ENCODE assay signal across 8 mouse cellular contexts in genomic region chr9:108577934-108578544, GRCm38 (mm10). TPM values are rescaled to one million over a fixed set of nuclear protein-coding genes. Genes with fewer than 3 reads are reported as not detected.
A peak's percentile ranks its signal among the peaks of the same experiment; 100 is the strongest.
DNase-seq lines count a peak whose midpoint lies in the region; ATAC-seq and TF ChIP-seq lines count a peak whose summit lies in the region.

No protein-coding gene starts in this region.

- no peaks in the 10 kb centered on the region for H3K27me3 ChIP-seq in limb, embryonic 15.5 days
- no peaks in the 10 kb centered on the region for H3K27me3 ChIP-seq in midbrain, embryonic 16.5 days (ENCODE audit: control insufficient read depth, insufficient read depth, low read depth, low read length)

- H3K9me3 ChIP-seq in limb, embryonic 15.5 days: no peaks in the 10 kb centered on the region
- H3K9me3 ChIP-seq in midbrain, embryonic 16.5 days (replicated peaks; ENCODE audit: control insufficient read depth, low read length, poor library complexity, severe bottlenecking): no peaks in the 10 kb centered on the region

- no peak for TF ChIP-seq CTCF in embryonic fibroblast, embryonic 13.5 days (IDR thresholded peaks at IDR 0.05; ENCODE audit: borderline replicate concordance, insufficient read depth, low read length)

- ATAC-seq in limb, embryonic 15.5 days (ENCODE audit: insufficient number of reproducible peaks, low FRiP score, low TSS enrichment, low read depth): no peak
- ATAC-seq in midbrain, embryonic 16.5 days: no peak; the same call in 1 of the 2 replicates

- no peak overlapping the region for H3K27ac ChIP-seq in embryonic fibroblast, embryonic 13.5 days (ENCODE audit: insufficient read depth, low read length)
- H3K27ac ChIP-seq in limb, embryonic 15.5 days: peak overlapping the region; percentile 93
- peak overlapping the region; percentile 97 for H3K27ac ChIP-seq in midbrain, embryonic 16.5 days (ENCODE audit: low read length)

- intact Hi-C loops in heart, postnatal 10 days (cut with DNase I): loop anchor here (5.0 kb wide), 1 partner anchor 69 kb away; the partner anchor contains the start of gene Arih2

- H3K36me3 ChIP-seq in limb, embryonic 15.5 days: peaks cover 39% of the 10 kb centered on the region
- H3K36me3 ChIP-seq in midbrain, embryonic 16.5 days (ENCODE audit: control insufficient read depth, insufficient read depth, low read length): peaks cover 17% of the 10 kb centered on the region

- H3K4me1 ChIP-seq in embryonic fibroblast, embryonic 13.5 days (ENCODE audit: control insufficient read depth, insufficient read depth, low read length): 0 out of 2 replicates have a peak, but pooled peaks cover 5% of the 10 kb centered on the region
- H3K4me1 ChIP-seq in limb, embryonic 15.5 days: peaks cover 48% of the 10 kb centered on the region
- H3K4me1 ChIP-seq in midbrain, embryonic 16.5 days (ENCODE audit: control insufficient read depth, insufficient read depth, low read length): peaks cover 50% of the 10 kb centered on the region

- peak; percentile 56 to 71 for DNase-seq in layer of hippocampus, postnatal 10 days (ENCODE audit: low spot score in 2 of 2)
- DNase-seq in layer of hippocampus, adult 11-12 months (ENCODE audit: low spot score): no peak
- peak; percentile 76 for DNase-seq in adrenal gland, postnatal 10 days
- peak; percentile 72 to 82 for DNase-seq in heart, postnatal 10 days
- DNase-seq in right cerebral cortex, postnatal 14 days: no peak

- peak overlapping the region; percentile 69 for H3K4me2 ChIP-seq in limb, embryonic 15.5 days
- H3K4me2 ChIP-seq in midbrain, embryonic 16.5 days (ENCODE audit: low read length): peak overlapping the region; percentile 87

- peak overlapping the region; percentile 80 for H3K4me3 ChIP-seq in embryonic fibroblast, embryonic 13.5 days (ENCODE audit: insufficient read depth, low read length)
- peak overlapping the region; percentile 73 for H3K4me3 ChIP-seq in limb, embryonic 15.5 days
- H3K4me3 ChIP-seq in midbrain, embryonic 16.5 days (ENCODE audit: low read depth, low read length): peak overlapping the region; percentile 84

- peak overlapping the region; percentile 74 for H3K9ac ChIP-seq in limb, embryonic 15.5 days
- H3K9ac ChIP-seq in midbrain, embryonic 16.5 days (ENCODE audit: low read depth, low read length): peak overlapping the region; percentile 98

- TF ChIP-seq POLR2A in embryonic fibroblast, embryonic 13.5 days (IDR thresholded peaks at IDR 0.05; ENCODE audit: low read depth, low read length): no peak

- under 1% methylated on average over 24 of the region's 24 CpGs for WGBS in limb, embryonic 15.5 days
- under 1% methylated on average over 24 of the region's 24 CpGs for WGBS in midbrain, embryonic 16.5 days

RNA-seq across cellular contexts. Expression of gene Wdr6, which starts 0.5 kb away (rescaled TPM):
- total RNA-seq in layer of hippocampus, postnatal 10 days (2021): 100 to 1,000 TPM; 239 to 247 TPM
- total RNA-seq in adrenal gland, postnatal 10 days (2021): 100 to 1,000 TPM in 1 of 2 experiments, 10 to 100 TPM in 1; 93.8 to 126 TPM
- polyA plus RNA-seq in embryonic fibroblast, embryonic 13.5 days (2011; ENCODE audit: insufficient read length, low read depth, missing spikeins): 40.4 and 42.8 TPM in 2 replicates
- 10 to 100 TPM; 30.2 to 36.4 TPM for total RNA-seq in heart, postnatal 10 days (2021)
- polyA plus RNA-seq in limb, embryonic 15.5 days (2015; fragmentation: Nextera tagmentation; extraction: Ambion mirVana): 89.6 and 95.0 TPM in 2 replicates
- 420 and 427 TPM in 2 replicates for polyA plus RNA-seq in midbrain, embryonic 16.5 days (2015; fragmentation: Nextera tagmentation; extraction: Ambion mirVana)

RNA-seq across cellular contexts. Expression of gene Dalrd3, which starts 8.4 kb away (rescaled TPM):
- 10 to 100 TPM; 74.3 to 83.8 TPM for total RNA-seq in layer of hippocampus, postnatal 10 days (2021)
- total RNA-seq in adrenal gland, postnatal 10 days (2021): 10 to 100 TPM; 42.3 to 51.9 TPM
- polyA plus RNA-seq in embryonic fibroblast, embryonic 13.5 days (2011; ENCODE audit: insufficient read length, low read depth, missing spikeins): 29.2 and 38.2 TPM in 2 replicates
- total RNA-seq in heart, postnatal 10 days (2021): 10 to 100 TPM; 21.0 TPM
- polyA plus RNA-seq in limb, embryonic 15.5 days (2015; fragmentation: Nextera tagmentation; extraction: Ambion mirVana): 109 and 122 TPM in 2 replicates
- polyA plus RNA-seq in midbrain, embryonic 16.5 days (2015; fragmentation: Nextera tagmentation; extraction: Ambion mirVana): 350 and 361 TPM in 2 replicates

RNA-seq across cellular contexts. Expression of gene Ndufaf3, which starts 10.8 kb away (rescaled TPM):
- 10 to 100 TPM; 59.6 to 63.4 TPM for total RNA-seq in layer of hippocampus, postnatal 10 days (2021)
- 10 to 100 TPM; 64.1 to 68.2 TPM for total RNA-seq in adrenal gland, postnatal 10 days (2021)
- 19.5 and 25.5 TPM in 2 replicates for polyA plus RNA-seq in embryonic fibroblast, embryonic 13.5 days (2011; ENCODE audit: insufficient read length, low read depth, missing spikeins)
- 10 to 100 TPM; 54.5 to 58.6 TPM for total RNA-seq in heart, postnatal 10 days (2021)
- 33.6 and 40.4 TPM in 2 replicates for polyA plus RNA-seq in limb, embryonic 15.5 days (2015; fragmentation: Nextera tagmentation; extraction: Ambion mirVana)
- polyA plus RNA-seq in midbrain, embryonic 16.5 days (2015; fragmentation: Nextera tagmentation; extraction: Ambion mirVana): 77.2 and 79.4 TPM in 2 replicates

RNA-seq across cellular contexts. Expression of gene Impdh2, which starts 18.0 kb away (rescaled TPM):
- total RNA-seq in layer of hippocampus, postnatal 10 days (2021): 10 to 100 TPM; 78.2 to 83.9 TPM
- total RNA-seq in adrenal gland, postnatal 10 days (2021): 10 to 100 TPM; 80.6 to 83.7 TPM
- 176 and 180 TPM in 2 replicates for polyA plus RNA-seq in embryonic fibroblast, embryonic 13.5 days (2011; ENCODE audit: insufficient read length, low read depth, missing spikeins)
- 10 to 100 TPM; 62.3 to 70.0 TPM for total RNA-seq in heart, postnatal 10 days (2021)
- 151 and 157 TPM in 2 replicates for polyA plus RNA-seq in limb, embryonic 15.5 days (2015; fragmentation: Nextera tagmentation; extraction: Ambion mirVana)
- polyA plus RNA-seq in midbrain, embryonic 16.5 days (2015; fragmentation: Nextera tagmentation; extraction: Ambion mirVana): 92.7 and 93.9 TPM in 2 replicates

RNA-seq across cellular contexts. Expression of gene P4htm, which starts 19.4 kb away (rescaled TPM):
- total RNA-seq in layer of hippocampus, postnatal 10 days (2021): 10 to 100 TPM; 48.7 to 49.0 TPM
- 1 to 10 TPM; 6.1 to 9.6 TPM for total RNA-seq in adrenal gland, postnatal 10 days (2021)
- 3.4 and 4.8 TPM in 2 replicates for polyA plus RNA-seq in embryonic fibroblast, embryonic 13.5 days (2011; ENCODE audit: insufficient read length, low read depth, missing spikeins)
- total RNA-seq in heart, postnatal 10 days (2021): 10 to 100 TPM; 12.7 to 15.1 TPM
- polyA plus RNA-seq in limb, embryonic 15.5 days (2015; fragmentation: Nextera tagmentation; extraction: Ambion mirVana): 8.8 and 10.8 TPM in 2 replicates
- 39.2 and 43.1 TPM in 2 replicates for polyA plus RNA-seq in midbrain, embryonic 16.5 days (2015; fragmentation: Nextera tagmentation; extraction: Ambion mirVana)

Comparison
In these comparisons a context has a peak if more than half of its experiments do, and no peak if none do; other contexts are left out.
1. DNase-seq: peak in layer of hippocampus, postnatal 10 days (2 of 2), adrenal gland, postnatal 10 days (single experiment) and heart, postnatal 10 days (2 of 2); none in layer of hippocampus, adult 11-12 months (single experiment) and right cerebral cortex, postnatal 14 days (single experiment).
2. Peak in every context shown above with its lines, with median percentiles within 50 percentile points of each other: H3K4me3 ChIP-seq.